Mouse (Mus musculus) CD4-positive, CD25-positive, alpha-beta regulatory T cell, adult 4 months (primary cell): ENCODE measurements around the gene Gm3239. TPM values are rescaled to one million over a fixed set of nuclear protein-coding genes. Genes with fewer than 3 reads are reported as not detected.
"Not testable (repeated sequence)": the region's sequence is repeated elsewhere in the genome, so short reads cannot be mapped to it uniquely, and the experiment has no call there.

Experiments used
- ATAC-seq: one replicate; pipeline ENCODE4 v1.8.0; 2017
- polyA plus RNA-seq, 2 experiments: library from polyadenylated mRNA; unstranded; fragments of 100-300 nt; shearing (Covaris generic); gene quantifications; one replicate each; pipeline ENCODE4 v1.2.1; 2017

The Gm3239 gene
- polyA plus RNA-seq, result not detected

GRCm38 (mm10) chr14:4663892-4664291 lies at the start of gene Gm3239:
TSS of gene Gm3239 (plus strand) at chr14:4664192.
- not testable (repeated sequence) for ATAC-seq

- not testable (repeated sequence) for ATAC-seq
Measured at GRCm38 (mm10) chr14:4632052-4632451, 31.9 kb upstream of the Gm3239 start, which contains the start of gene Gm8159. TSS of gene Gm8159 (plus strand) at chr14:4632352.

DNA sequence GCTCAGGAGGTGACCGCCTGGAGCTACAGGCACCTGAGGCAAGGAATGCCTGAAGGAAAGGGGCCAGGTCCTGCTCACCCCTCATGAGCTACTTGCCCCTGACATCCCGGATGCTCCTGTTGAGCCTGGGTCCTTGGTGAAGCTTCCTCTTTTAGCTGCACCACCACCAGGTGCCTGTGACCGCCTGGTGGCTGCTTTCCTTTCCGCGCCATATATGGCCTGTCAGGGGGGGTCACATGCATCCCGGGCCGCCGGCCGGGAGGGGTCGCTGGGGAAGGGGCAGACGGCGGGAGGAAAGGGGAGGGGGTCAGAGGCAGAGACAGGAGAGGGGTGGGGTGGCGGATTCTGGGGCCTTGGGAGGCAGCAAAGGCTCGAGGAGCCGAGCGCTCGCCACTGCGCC lies 14.7 kb upstream of the Gm3239 start:
- ATAC-seq, result not testable (repeated sequence)

GRCm38 (mm10) chr14:4650324-4650723 lies 13.7 kb upstream of the Gm3239 start:
- ATAC-seq, result not testable (repeated sequence)

- ATAC-seq, result not testable (repeated sequence)
Measured at GRCm38 (mm10) chr14:4708938-4709337, 44.9 kb downstream of the Gm3239 start, which contains the start of gene Gm7876. TSS of gene Gm7876 (plus strand) at chr14:4709238.

Other genes starting within 250 kb of the Gm3239 start
- gene Gm3164, start 248.7 kb upstream of the Gm3239 start, polyA plus RNA-seq, result 1 to 10 TPM; 4.2 to 6.2 TPM
- not detected for gene Gm3173, start 233.2 kb upstream of the Gm3239 start, polyA plus RNA-seq
- not detected for gene Gm3182, start 182.4 kb upstream of the Gm3239 start, polyA plus RNA-seq
- not detected for gene Gm3047, start 108.8 kb upstream of the Gm3239 start, polyA plus RNA-seq
- not detected for gene Gm8159, start 31.8 kb upstream of the Gm3239 start, polyA plus RNA-seq
- gene Gm7876, start 45.0 kb downstream of the Gm3239 start, polyA plus RNA-seq, result not detected
- gene Gm3252, start 62.6 kb downstream of the Gm3239 start, polyA plus RNA-seq, result 10 to 100 TPM in 1 of 2 experiments, 1 to 10 TPM in 1; 9.0 to 10.4 TPM
- not detected for gene Gm9602, start 112.1 kb downstream of the Gm3239 start, polyA plus RNA-seq
- gene Gm3269, start 173.9 kb downstream of the Gm3239 start, polyA plus RNA-seq, result not detected
- gene Gm3264, start 191.4 kb downstream of the Gm3239 start, polyA plus RNA-seq, result 1 to 10 TPM; 1.6 to 2.5 TPM
- not detected for gene Gm3278, start 228.2 kb downstream of the Gm3239 start, polyA plus RNA-seq